Mouse (Mus musculus) neural tube, embryonic 12.5 days (tissue): ENCODE measurements around the gene C1qtnf4. TPM values are rescaled to one million over a fixed set of nuclear protein-coding genes. Genes with fewer than 3 reads are reported as not detected.

Experiments
- ATAC-seq: fragments of 200-750 bp; cut with Nextera tagmentation; 2 replicates; pipeline ENCODE4 v1.8.0; 2017; ENCODE audit warnings: low read depth, mild to moderate bottlenecking, moderate TSS enrichment, moderate library complexity; ENCODE audit not compliant: low FRiP score
- H3K27ac ChIP-seq: fragments of 300-500 bp; sonication (generic); 2 replicates; pipeline ENCODE4 v1.5.1; 2016
- H3K27me3 ChIP-seq: fragments of 300-500 bp; sonication (generic); replicated peaks from 2 replicates; pipeline ENCODE4 v1.6.1; 2016; ENCODE audit warnings: mild to moderate bottlenecking
- H3K36me3 ChIP-seq: fragments of 300-500 bp; sonication (generic); 2 replicates; pipeline ENCODE4 v1.6.1; 2016; ENCODE audit warnings: mild to moderate bottlenecking
- H3K4me1 ChIP-seq: fragments of 300-500 bp; sonication (generic); 2 replicates; pipeline ENCODE4 v1.6.1; 2016
- H3K4me2 ChIP-seq: fragments of 300-500 bp; sonication (generic); replicated peaks from 2 replicates; pipeline ENCODE4 v1.6.1; 2016; ENCODE audit warnings: mild to moderate bottlenecking
- H3K4me3 ChIP-seq: fragments of 300-500 bp; sonication (generic); 2 replicates; pipeline ENCODE4 v1.5.1; 2016
- H3K9ac ChIP-seq: fragments of 300-500 bp; sonication (generic); 2 replicates; pipeline ENCODE4 v1.6.1; 2016; ENCODE audit warnings: mild to moderate bottlenecking
- H3K9me3 ChIP-seq: fragments of 300-500 bp; sonication (generic); 2 replicates; pipeline ENCODE4 v1.6.1; 2016; ENCODE audit warnings: mild to moderate bottlenecking
- WGBS: fragments of 180-500 bp; shearing (Covaris S2); methylation state at CpG from one replicate; pipeline ENCODE4 v1.1.7; 2016; 5-methylcytosine and 5-hydroxymethylcytosine counted together
- polyA plus RNA-seq: library from polyadenylated mRNA; unstranded; fragments of >200 nt; fragmentation: Nextera tagmentation; extraction: Ambion mirVana; gene quantifications from 2 replicates; pipeline ENCODE4 v1.2.1, GENCODE M21; 2016

The C1qtnf4 gene
- polyA plus RNA-seq, 1 experiment from 2014 or later: 62.3 TPM

GRCm38 (mm10) chr2:90916560-90917232, 31.0 kb downstream of the C1qtnf4 start:
- no peaks in the 10 kb centered on the region for H3K27me3 ChIP-seq
- peak overlapping the region; percentile 69 for H3K4me2 ChIP-seq
- ATAC-seq: peak; percentile 22
- H3K9ac ChIP-seq: peak overlapping the region; percentile 96
- WGBS: 38% methylated on average over 7 of the region's 7 CpGs
- H3K4me1 ChIP-seq: peaks cover 19% of the 10 kb centered on the region
- peak overlapping the region; percentile 68; the same call in 1 of the 2 replicates for H3K27ac ChIP-seq
- H3K36me3 ChIP-seq: peaks cover 22% of the 10 kb centered on the region
- H3K9me3 ChIP-seq: no peaks in the 10 kb centered on the region
- H3K4me3 ChIP-seq: peak overlapping the region; percentile 74

- H3K4me2 ChIP-seq: peak overlapping the region; percentile 69
- H3K36me3 ChIP-seq: peaks cover 17% of the 10 kb centered on the region
- H3K27ac ChIP-seq: peak overlapping the region; percentile 68
- no peaks in the 10 kb centered on the region for H3K27me3 ChIP-seq
- under 1% methylated on average over 70 of the region's 73 CpGs for WGBS
- ATAC-seq: peak; percentile 91
- H3K9me3 ChIP-seq: no peaks in the 10 kb centered on the region
- H3K4me3 ChIP-seq: peak overlapping the region; percentile 74
- H3K4me1 ChIP-seq: peaks cover 19% of the 10 kb centered on the region
- H3K9ac ChIP-seq: peak overlapping the region; percentile 96
Measured at GRCm38 (mm10) chr2:90917233-90917998, 31.8 kb downstream of the C1qtnf4 start.

GRCm38 (mm10) chr2:90917999-90918698, 32.5 kb downstream of the C1qtnf4 start:
- peak; percentile 69 for ATAC-seq
- H3K27me3 ChIP-seq: no peaks in the 10 kb centered on the region
- WGBS: 12% methylated on average over 16 of the region's 16 CpGs

DNA sequence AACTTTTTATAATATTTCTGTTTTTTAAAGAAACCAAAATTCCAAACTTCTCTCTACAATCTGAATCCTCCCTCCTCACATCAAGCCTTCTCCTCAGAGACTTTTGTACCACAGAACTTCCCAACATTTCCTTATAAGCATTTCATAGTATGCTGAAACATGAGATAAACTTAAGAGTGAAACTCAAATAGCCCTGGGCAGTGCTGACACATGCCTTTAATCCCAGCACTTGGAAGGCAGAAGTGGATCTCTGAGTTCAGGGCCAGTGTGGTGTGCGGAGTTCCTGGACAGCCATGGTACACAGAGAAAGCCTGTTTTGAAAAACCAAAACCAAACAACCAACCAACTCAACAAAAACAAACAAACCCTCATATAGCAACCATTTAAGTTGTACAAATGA, 35.5 kb downstream of the C1qtnf4 start:
- no peak overlapping the region for H3K27ac ChIP-seq
- 95% methylated on average over 1 of the region's 1 CpGs for WGBS
- no peak overlapping the region for H3K9ac ChIP-seq
- no peak overlapping the region for H3K4me3 ChIP-seq
- ATAC-seq: no peak
- peaks cover 8% of the 10 kb centered on the region for H3K4me1 ChIP-seq
- no peaks in the 10 kb centered on the region for H3K36me3 ChIP-seq
- H3K9me3 ChIP-seq: no peaks in the 10 kb centered on the region
- no peaks in the 10 kb centered on the region for H3K27me3 ChIP-seq
- H3K4me2 ChIP-seq: no peak overlapping the region

More at GRCm38 (mm10) chr2:90917999-90918698, 32.5 kb downstream of the C1qtnf4 start:
- H3K9me3 ChIP-seq: no peaks in the 10 kb centered on the region
- H3K27ac ChIP-seq: peak overlapping the region; percentile 68
- peak overlapping the region; percentile 69 for H3K4me2 ChIP-seq
- peak overlapping the region; percentile 74 for H3K4me3 ChIP-seq
- peaks cover 19% of the 10 kb centered on the region for H3K4me1 ChIP-seq
- peaks cover 10% of the 10 kb centered on the region for H3K36me3 ChIP-seq
- peak overlapping the region; percentile 96 for H3K9ac ChIP-seq

DNA sequence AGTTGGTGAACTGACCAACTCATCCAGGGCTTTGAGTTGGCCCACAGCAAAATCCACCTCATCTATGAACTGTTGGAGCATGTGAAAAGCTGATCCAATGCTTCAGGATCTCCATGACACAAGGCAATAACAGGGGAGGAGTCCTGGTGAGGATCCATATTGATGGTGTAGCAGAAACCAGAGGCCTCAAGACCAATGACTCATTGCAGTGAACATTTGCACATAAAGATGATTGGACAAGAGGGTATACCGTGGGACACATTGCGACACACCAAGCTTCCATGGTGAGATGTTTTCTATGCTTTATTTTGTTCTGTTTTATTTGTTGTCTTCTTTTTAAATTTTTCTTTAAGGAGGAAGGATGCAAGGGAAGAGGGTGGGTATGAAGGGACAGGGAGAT, 37.0 kb downstream of the C1qtnf4 start:
- H3K9me3 ChIP-seq: no peaks in the 10 kb centered on the region
- no peak overlapping the region for H3K4me2 ChIP-seq
- H3K9ac ChIP-seq: no peak overlapping the region
- 90% methylated on average over 2 of the region's 2 CpGs for WGBS
- H3K27me3 ChIP-seq: no peaks in the 10 kb centered on the region
- no peaks in the 10 kb centered on the region for H3K36me3 ChIP-seq
- no peak overlapping the region for H3K4me3 ChIP-seq
- no peak for ATAC-seq
- H3K4me1 ChIP-seq: no peaks in the 10 kb centered on the region
- H3K27ac ChIP-seq: no peak overlapping the region

DNA sequence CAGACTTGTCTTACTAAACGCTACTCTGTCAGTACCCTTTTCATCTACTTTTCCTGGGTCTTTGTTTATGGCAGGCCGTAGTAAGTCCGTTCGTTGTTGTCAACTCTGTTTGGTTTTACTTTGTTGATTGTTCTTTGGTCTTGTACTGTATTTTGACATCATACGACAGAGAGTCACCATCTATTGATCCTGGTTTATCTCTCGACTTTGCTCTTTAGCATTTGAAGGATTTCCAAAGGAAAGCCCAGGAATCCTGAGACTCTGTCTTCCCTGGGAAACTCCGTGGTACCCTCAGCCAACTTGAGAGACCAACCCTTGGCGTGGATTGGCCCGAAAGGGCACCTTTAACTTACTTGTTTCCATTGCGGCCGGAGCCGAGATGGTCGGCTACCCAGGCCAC, 42.9 kb downstream of the C1qtnf4 start:
- no peak overlapping the region for H3K4me3 ChIP-seq
- H3K4me1 ChIP-seq: no peaks in the 10 kb centered on the region
- ATAC-seq: no peak
- no peaks in the 10 kb centered on the region for H3K27me3 ChIP-seq
- no peaks in the 10 kb centered on the region for H3K36me3 ChIP-seq
- H3K4me2 ChIP-seq: no peak overlapping the region
- no peak overlapping the region for H3K9ac ChIP-seq
- H3K9me3 ChIP-seq: no peaks in the 10 kb centered on the region
- H3K27ac ChIP-seq: no peak overlapping the region
- 90% methylated on average over 13 of the region's 13 CpGs for WGBS

DNA sequence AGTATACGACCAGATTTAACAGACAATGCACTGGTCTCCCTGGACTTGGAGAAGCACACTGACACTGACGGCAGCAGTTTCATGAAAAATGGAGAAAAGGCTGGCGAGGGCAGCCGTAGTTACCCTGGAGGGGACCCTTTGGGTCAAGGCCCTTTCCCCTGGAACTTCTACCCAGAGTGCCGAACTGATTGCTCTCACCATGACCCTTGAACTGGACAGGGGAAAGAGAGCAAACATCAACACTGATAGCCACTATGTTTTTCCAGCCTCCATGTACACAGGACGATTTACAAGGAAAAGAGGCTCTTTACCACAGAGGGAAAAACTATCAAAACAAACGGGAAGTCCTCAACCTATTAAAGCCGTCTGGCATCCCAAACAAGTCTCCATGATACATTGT, 46.2 kb downstream of the C1qtnf4 start:
- no peak overlapping the region for H3K9ac ChIP-seq
- WGBS: 79% methylated on average over 8 of the region's 8 CpGs
- H3K9me3 ChIP-seq: no peaks in the 10 kb centered on the region
- no peak for ATAC-seq
- H3K27ac ChIP-seq: no peak overlapping the region
- H3K36me3 ChIP-seq: no peaks in the 10 kb centered on the region
- H3K4me3 ChIP-seq: no peak overlapping the region
- no peaks in the 10 kb centered on the region for H3K27me3 ChIP-seq
- no peak overlapping the region for H3K4me2 ChIP-seq
- H3K4me1 ChIP-seq: no peaks in the 10 kb centered on the region

DNA sequence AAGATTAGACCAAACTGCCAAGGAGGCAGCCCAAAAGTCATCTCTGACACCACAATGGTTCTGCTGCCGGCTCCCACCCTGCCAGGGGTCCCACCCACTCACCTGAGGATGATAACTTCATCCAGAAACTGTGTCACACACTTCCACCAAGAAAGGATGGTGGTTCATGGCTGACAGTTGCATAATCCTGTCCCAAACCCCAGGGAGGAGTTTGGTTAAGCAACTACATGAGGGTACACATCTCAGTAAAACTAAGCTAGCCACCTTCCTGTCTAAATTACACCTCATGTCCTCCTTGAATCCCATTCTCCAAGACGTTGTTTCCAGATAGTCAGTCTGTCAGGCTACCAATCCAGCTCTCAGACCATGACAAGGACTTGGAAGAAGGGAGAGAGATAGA, 46.6 kb downstream of the C1qtnf4 start:
- Histone ChIP-seq H3K27ac (no peak overlapping the region), H3K4me2 (no peak overlapping the region), H3K36me3 (no peaks in the 10 kb centered on the region), H3K4me1 (no peaks in the 10 kb centered on the region), H3K27me3 (no peaks in the 10 kb centered on the region), H3K9ac (no peak overlapping the region), H3K9me3 (no peaks in the 10 kb centered on the region), H3K4me3 (no peak overlapping the region)
- WGBS: 76% methylated on average over 2 of the region's 2 CpGs
- no peak for ATAC-seq

- H3K27me3 ChIP-seq: no peaks in the 10 kb centered on the region
- 76% methylated on average over 3 of the region's 3 CpGs for WGBS
- no peak for ATAC-seq
Measured at GRCm38 (mm10) chr2:90938362-90938761, 52.7 kb downstream of the C1qtnf4 start.

DNA sequence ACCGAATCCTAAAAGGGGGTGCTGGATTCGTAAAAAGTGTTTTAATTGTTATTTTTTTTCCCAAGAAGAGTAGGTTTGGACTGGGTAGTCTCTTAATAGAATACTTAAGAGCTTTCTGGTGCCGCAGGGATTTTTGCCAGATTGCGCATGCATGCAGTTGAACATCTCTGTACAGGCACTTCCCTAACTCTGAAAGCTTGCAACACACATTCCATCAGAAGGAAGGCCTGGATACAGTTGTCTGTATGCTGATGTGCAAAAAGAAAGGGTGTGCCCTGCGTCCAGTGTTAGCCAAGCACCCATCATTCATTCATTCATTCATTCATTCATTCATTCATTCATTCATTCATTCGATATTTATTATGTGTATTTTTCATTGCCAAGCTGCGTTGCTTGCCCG, 54.1 kb downstream of the C1qtnf4 start:
- peak; percentile 41 for ATAC-seq
- no peaks in the 10 kb centered on the region for H3K27me3 ChIP-seq

More at GRCm38 (mm10) chr2:90938362-90938761, 52.7 kb downstream of the C1qtnf4 start:
- no peak overlapping the region for H3K27ac ChIP-seq
- no peak overlapping the region for H3K9ac ChIP-seq
- peaks cover 23% of the 10 kb centered on the region for H3K4me1 ChIP-seq
- H3K4me2 ChIP-seq: no peak overlapping the region
- no peak overlapping the region for H3K4me3 ChIP-seq
- H3K9me3 ChIP-seq: no peaks in the 10 kb centered on the region
- H3K36me3 ChIP-seq: no peaks in the 10 kb centered on the region

More for the DNA sequence above, 54.1 kb downstream of the C1qtnf4 start:
- peak overlapping the region; percentile 84 for H3K4me2 ChIP-seq
- peak overlapping the region; percentile 98 for H3K9ac ChIP-seq
- H3K4me3 ChIP-seq: peak overlapping the region; percentile 98
- H3K4me1 ChIP-seq: peaks cover 25% of the 10 kb centered on the region
- H3K27ac ChIP-seq: peak overlapping the region; percentile 91; the same call in 1 of the 2 replicates
- no peaks in the 10 kb centered on the region for H3K9me3 ChIP-seq
- no peaks in the 10 kb centered on the region for H3K36me3 ChIP-seq
- WGBS: 52% methylated on average over 8 of the region's 8 CpGs
